Mouse (Mus musculus) right cerebral cortex, postnatal 25 days (tissue): Measurements from ENCODE around the gene Gas8.
A peak's percentile ranks its signal among the peaks of the same experiment; 100 is the strongest.
"Not testable (repeated sequence)": the region's sequence is repeated elsewhere in the genome, so short reads cannot be mapped to it uniquely, and the experiment has no call there.

Source experiments
- DNase-seq: peaks from one replicate; pipeline ENCODE4 v3.0.0; 2022

The Gas8 gene

GRCm38 (mm10) chr8:123518667-123519066, at the start of gene Gas8:
Gas8 (plus strand) TSS chr8:123518834.
- peak; percentile 88 for DNase-seq

- DNase-seq = not testable (repeated sequence)
Measured at GRCm38 (mm10) chr8:123472991-123473390, 45.6 kb upstream of the Gas8 start.

GRCm38 (mm10) chr8:123474549-123474948, 44.1 kb upstream of the Gas8 start:
- not testable (repeated sequence) for DNase-seq

GRCm38 (mm10) chr8:123476911-123477736, 41.5 kb upstream of the Gas8 start:
- no peak for DNase-seq

- peak; percentile 94 for DNase-seq
Measured at GRCm38 (mm10) chr8:123477737-123478258, 40.8 kb upstream of the Gas8 start, which contains the start of gene Afg3l1. Afg3l1 (plus strand) TSS chr8:123477903.

- DNase-seq = no peak
Measured at GRCm38 (mm10) chr8:123478456-123479218, 40.0 kb upstream of the Gas8 start.

- DNase-seq = no peak
Measured at GRCm38 (mm10) chr8:123482627-123483026, 36.0 kb upstream of the Gas8 start.

DNA sequence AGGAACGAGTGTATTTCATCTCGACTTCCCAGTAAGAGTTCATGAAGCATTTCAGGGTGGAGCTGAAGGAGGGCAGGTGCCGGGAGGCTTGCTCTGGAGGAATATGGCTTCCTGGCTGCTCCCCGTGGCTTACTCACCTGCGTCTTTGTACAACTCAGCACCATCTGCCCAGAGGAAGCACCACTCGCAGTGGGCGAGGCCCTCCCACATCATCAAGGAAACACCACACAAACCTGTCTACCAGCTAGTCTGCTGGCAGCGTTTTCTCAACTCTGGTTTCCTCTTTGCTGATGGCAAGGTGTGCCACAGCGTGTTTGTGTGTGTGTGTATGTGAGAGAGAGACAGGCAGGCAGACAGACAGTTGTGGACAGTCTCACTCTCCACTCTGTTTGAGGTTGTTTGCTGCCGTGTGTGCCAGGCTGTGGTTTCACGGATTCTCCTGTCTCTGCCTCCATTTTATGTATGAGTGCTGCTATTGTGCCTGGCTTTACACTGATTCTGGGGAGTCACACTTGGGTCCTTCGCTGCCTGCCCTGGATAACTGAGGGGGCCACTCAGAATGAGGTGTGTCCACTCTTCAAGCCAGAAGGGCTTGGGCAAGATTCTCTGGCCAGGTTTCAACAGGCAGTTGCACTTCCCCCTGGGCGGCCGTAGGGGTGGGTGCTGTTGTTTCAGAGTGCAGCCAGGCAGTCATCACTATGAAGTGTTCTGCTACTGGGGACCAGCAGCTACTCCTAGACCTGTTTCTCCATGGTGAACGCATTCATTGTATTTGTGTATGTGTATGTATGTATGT, 27.2 kb upstream of the Gas8 start:
- DNase-seq = no peak

DNA sequence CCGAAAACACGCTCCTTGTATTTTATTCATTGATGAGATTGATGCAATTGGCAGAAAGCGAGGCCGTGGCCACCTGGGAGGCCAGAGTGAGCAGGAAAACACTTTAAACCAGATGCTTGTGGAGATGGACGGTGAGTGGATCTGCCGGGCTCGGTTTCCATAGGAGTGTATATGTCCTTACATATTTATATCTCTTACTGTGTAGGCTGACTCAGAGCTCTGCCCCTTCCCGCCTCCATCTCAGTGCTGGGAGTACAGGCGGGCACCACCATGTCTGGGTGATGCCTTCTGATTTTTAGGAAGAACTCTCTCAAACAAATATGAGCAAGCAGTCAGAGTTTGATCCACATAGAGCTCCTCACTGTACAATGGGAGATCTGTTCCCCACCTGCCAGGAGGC, 25.7 kb upstream of the Gas8 start:
- no peak for DNase-seq

DNA sequence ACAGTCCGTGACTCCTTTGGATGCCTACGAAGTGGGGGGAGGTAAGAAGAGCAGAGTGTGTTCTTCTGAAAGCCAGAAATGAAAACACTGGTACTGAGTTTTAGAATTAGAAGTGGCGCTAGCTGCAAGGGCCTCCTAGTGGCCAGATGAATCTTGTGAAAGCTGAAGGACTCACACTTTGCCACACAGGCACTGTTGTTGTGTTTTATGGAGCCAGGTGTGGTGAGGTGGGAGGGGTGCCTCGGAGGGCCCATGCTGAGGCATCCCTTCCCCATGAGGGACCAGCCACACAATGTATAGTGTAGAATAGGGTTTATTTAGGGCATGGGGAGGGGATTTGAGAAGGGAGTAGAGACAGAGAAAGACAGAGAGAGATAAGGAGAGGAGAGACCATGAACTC, 20.9 kb upstream of the Gas8 start:
- DNase-seq = no peak

DNA sequence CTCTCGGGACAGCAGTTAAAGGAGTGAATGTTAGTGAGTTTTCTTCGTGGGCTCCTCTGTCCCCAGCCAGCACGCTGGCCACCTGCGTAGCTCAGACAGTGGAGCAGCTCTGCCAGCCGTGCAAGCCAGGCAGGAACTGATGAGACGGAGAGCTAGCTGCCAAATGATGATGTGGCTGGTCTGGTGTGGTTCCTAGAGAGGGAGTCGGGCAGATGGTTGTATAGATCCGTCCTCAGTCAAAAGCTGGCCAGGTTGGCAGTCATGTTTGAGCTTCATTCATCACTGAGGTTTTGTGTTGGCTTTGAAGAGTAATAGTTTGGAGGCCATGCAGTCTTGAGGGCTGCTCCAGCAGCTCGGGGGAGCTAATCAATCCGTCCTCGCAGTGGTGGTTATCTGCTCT, 19.7 kb upstream of the Gas8 start:
- DNase-seq = peak; percentile 38

- DNase-seq = no peak
Measured at GRCm38 (mm10) chr8:123499556-123499955, 19.1 kb upstream of the Gas8 start.

- DNase-seq = no peak
Measured at GRCm38 (mm10) chr8:123502192-123502591, 16.4 kb upstream of the Gas8 start.

DNA sequence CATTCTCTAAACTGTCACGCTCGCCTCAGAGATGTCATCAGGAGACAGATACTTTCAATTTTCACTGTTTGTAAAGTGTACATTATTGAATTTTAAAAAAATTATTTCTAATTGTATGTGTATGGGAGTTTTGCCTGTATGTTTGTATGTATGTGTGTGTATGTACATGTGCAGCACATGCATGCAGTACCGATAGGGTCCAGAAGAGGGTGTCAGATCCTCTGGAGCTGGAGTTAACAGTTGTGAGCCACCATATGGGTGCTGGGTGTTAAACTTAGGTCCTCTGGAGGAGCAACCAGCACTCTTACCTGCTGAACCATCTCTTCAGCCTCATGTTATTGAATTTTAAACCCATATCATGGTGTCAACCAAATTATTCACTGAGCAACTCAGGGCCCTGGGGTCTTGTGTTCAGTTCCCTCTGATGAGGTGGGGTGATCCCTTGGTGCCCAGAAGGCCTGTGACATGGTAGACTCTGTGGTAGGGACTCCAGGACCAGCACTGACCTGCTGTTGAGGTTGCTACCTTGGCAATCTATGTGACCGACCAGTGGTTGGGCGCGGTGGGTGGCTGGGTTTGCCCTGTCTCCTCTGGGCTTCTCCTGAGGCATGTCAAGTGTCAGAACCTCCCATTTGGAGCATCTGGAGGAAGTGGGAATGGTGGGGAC, 14.7 kb upstream of the Gas8 start:
- no peak for DNase-seq

GRCm38 (mm10) chr8:123504591-123505195, 13.9 kb upstream of the Gas8 start:
- no peak for DNase-seq

DNA sequence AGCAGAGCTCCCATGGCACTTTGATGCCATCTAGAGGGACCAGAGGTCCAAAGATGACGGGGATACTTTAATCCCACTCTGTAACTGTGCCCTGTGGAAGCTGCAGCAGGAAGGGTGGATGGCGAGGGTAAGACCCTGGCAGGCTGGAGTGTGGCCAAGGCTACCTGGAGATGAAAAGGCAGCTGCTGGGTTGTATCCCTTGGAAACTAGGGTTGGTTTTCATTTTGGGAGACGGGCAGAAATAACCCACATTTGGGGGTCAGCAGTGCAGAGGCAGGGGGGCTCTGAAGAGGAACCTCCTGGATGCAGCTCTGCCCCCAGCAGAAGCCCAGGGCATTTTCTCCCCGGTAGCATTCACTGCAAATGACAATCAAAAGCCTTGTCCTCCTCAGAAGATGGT, 13.4 kb upstream of the Gas8 start:
- no peak for DNase-seq

GRCm38 (mm10) chr8:123505695-123506094, 12.9 kb upstream of the Gas8 start:
- no peak for DNase-seq

DNA sequence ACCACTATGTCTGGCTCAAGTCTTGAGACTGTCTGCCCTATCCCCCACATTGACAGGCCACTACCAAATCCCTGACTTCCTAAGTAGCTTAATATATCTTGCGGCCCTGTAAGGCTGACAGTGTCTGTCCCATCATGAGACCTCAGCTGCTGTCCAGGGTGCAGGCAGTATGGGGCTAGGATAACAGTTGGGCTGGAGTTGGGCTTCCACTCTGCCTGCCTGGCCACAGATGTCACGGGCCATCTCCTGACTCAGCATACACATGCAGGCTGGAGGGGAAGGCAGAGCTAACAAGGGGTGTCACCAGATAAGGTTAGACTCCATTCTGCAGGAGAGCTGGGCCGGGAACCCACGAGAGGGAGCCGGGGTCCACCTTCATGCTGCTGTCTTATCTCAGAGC, 11.5 kb upstream of the Gas8 start:
- DNase-seq = no peak

GRCm38 (mm10) chr8:123510819-123511218, 7.8 kb upstream of the Gas8 start:
- no peak for DNase-seq

GRCm38 (mm10) chr8:123514136-123514535, 4.5 kb upstream of the Gas8 start:
- no peak for DNase-seq

DNA sequence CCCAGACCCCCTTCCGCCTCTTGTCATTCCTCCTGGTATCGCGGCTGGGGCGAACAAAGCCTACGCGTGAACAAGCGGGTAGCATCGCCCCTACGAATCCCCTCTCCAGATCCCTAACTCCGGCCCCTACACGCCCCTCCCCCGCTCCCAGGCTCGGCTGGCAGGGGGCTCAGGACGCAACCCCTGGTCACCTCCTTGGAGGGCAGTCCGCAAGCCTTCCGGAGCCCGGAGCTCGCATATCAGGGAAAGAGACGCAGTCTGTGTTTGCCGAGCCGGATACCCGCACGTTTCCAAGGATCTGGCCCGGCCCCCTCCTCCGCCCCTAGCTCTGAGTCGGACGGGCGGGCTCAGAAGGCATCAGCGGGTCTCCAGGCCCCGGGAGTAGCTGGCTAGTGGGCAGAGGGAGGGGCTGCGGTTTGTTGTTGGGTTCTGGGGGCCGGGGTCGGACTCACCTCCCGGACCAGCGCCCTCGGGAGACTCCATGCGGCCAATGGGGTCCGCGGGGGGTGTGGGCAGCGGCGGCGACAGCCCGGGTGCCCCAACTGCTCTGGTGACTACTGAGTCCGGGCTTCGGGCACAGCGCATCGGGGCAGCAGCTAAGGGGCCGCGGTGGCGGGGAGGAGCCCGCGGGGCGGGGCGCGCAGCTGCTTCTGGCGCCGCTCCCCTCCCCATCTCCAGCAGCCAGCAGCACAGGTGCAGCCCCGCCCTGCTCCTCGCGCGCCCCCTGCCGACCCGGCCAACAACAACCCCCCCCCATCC, 3.7 kb upstream of the Gas8 start, which contains the start of gene Dbndd1:
TSS of gene Dbndd1 (minus strand) at position 683 of the 759 bp plus-strand sequence.
- DNase-seq = peak; percentile 62
